Mouse (Mus musculus) left cerebral cortex, adult 18-20 months (tissue): ENCODE results near the gene Pik3c2g. TPM values are rescaled to one million over a fixed set of nuclear protein-coding genes. Genes with fewer than 3 reads are reported as not detected.

Experiments
- DNase-seq, 2 experiments: peaks; one replicate each; pipeline ENCODE4 v3.0.0; 2021 to 2022; ENCODE audit warnings: low spot score in 2 of 2, mixed read lengths in 1 of 2
- total RNA-seq, 2 experiments: library from RNA; stranded (reverse); gene quantifications; 2 replicates each; pipeline ENCODE4 v1.2.3; 2021

The Pik3c2g gene
- total RNA-seq, 2 experiments from 2014 or later, result 0.16 TPM; not detected in 1

DNA sequence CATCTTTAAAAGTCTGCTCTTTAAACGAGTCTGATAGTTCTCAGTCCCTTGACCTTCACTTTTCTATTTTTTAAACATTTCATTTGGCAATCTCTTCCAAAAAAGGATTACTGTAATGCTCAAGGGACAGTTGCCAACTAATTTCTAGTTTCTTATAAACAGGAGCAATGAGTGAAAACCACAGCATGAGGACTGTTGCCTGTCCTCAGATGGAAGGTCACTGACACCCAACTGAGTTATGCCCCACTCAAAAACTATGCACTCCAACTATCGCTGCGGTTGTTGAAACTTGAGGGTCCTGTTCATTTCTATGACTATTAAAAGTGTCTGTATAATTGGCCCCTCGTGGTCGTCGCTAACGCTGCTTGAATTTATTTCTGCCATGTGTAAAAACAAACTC, 252.9 kb downstream of the Pik3c2g start:
- DNase-seq, result no peak

- DNase-seq, result no peak
Observed at GRCm38 (mm10) chr6:139841272-139841671, 254.3 kb downstream of the Pik3c2g start.

DNA sequence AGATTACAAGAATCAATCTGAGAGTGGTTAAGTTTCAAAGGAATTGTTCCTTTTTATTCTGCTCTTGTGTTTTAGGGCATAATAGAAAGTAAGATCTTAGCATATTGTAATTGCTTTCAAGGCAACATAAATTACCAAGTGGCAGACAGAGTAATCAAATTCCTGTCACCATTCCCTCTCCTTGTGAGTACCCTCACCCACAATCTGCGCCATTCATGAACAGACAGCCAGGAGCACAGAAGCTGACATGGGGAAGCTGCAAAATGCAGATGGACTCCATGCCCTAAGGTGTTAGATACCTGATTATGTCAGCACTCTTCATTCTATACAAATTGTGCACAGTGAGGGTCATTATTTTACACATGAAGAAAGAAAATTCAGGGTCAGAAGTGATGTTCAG, 255.6 kb downstream of the Pik3c2g start:
- DNase-seq, result no peak

DNA sequence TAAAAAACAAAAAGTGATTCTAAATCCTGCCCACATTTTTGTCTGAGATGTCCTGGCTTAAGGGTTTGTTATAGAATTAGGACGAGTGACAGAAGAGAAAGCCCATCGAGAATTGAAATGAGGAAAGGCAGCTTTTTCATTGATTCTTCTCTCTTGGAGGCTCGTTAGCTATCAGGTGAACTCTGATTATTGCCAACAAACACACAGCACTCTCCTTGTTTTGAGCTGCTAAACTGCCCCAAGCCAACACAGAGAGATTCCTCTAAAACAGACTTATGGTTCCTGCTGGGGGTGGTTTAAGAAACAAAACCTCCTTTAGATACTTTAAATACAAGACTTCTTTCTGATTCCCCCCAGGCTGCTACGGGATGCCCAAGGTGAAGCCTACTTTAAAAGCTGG, 256.5 kb downstream of the Pik3c2g start:
- DNase-seq, result no peak

- DNase-seq, result no peak
Observed at GRCm38 (mm10) chr6:139846889-139847544, 260.0 kb downstream of the Pik3c2g start.

DNA sequence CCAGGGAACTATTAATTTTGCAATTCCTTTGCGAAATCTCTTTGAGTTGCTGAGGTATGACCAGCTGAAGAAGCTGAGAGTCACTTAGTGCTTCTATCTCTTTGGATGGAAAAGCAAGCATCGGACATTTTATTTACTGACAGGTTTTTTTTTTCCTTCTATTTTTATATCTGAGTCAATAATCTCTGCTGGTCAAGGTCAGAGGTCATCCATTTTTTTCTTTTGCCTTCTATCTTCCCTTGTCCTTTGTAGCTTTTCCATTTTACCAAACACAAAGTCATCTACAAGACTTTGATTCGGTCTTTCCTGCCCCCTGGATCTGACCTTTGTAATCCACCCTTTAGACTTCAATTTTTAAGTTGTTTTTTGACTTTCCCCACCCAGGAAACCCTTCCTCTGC, 262.9 kb downstream of the Pik3c2g start:
- DNase-seq, result no peak

DNA sequence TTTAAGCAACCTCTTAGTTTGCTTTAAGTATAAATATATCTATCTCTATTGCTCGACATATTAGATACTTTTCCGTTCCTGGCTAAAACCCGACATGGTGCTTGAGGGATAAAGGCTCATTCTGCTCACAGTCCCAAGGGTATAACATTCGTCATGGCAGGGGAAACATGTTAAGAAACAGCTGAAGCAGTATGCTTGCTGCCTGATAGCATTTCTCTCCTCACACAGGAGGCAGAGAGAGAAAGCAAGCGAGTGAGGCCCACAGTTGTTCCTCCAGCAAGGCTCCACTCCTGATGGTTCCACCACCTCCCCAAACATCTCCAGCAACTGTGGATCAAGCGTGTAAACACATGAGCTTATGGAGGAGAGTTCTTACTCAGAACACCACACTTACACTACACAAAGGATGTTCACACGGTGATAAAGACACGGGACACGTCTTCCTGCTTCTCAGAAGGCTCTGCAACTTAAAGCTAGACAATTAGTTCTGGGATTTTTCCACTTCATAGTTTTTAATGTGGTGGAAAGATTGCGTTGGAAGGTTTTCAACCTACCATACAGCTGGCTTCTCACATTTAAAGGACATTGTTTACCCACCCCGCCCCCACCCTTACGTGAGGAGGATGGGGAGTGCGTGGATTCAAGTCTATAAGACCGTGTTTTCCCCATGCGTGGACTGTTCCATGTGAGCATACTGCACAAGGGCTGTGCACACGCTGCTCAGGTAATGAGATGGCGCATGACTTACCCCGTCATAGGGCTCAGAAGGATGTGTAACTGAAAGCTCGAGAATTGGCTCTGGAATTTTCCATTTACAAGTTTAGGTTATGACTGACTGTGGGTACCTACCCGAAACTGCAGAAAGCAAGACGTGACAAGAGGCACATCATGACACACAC, 264.9 kb downstream of the Pik3c2g start:
- no peak for DNase-seq

DNA sequence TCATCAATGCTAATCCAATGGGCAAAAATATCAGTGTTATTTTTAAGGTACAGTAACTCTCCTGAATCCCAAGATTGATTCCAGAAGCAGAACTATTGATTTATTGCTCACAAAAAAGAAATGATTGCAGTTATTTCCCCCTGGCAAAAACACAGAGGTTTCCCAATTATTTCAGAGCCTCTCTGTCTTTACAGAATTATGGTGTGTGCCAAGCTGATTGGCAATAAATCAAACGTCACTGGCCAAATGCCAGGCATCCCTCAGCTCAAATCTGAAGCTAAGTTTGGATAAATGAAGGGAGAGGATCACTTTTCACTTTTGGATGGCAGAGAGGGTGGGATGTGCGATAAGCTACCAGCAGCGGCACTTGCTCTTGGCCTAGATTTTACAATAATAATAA, 265.8 kb downstream of the Pik3c2g start:
- no peak for DNase-seq

DNA sequence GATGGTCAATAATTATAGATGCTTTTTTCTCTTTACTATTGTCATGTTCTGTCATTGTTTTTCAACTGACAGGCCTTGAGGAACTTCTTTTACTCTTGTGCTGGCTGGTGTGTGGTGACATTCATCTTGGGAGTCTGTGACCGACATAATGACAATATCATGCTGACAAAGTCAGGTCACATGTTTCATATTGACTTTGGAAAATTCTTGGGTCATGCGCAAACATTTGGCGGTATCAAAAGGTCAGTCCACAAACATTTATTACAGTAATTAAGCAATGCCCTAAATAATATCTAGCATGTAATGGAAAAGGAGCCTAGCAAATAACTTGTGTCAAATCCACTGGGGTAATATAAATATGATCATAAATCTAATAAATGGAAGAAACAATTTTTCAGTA, 273.1 kb downstream of the Pik3c2g start:
- DNase-seq, result no peak

DNA sequence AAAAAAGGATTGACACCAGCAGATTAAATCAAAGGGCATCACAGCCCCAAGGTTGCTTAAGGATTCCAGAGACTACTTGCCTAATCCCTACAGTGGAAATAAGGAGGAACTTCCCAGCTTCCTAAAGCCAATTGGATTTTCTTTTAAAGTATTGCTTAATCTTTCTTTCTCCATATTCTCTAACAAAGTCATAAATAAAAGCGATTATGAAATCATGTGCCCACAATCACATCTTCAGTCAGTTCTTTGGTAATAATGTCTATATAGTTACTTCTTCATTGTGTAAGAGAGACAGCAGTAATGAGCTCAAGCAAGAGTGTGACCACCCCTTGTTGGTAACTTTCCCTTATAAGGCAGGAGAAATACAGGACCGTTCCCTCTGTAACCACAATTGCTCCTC, 274.5 kb downstream of the Pik3c2g start:
- DNase-seq, result no peak

- DNase-seq, result no peak
Observed at GRCm38 (mm10) chr6:139865059-139865673, 278.1 kb downstream of the Pik3c2g start.

- DNase-seq, result peak; percentile 31 to 45
Observed at GRCm38 (mm10) chr6:139874418-139875176, 287.6 kb downstream of the Pik3c2g start.

- DNase-seq, result no peak
Observed at GRCm38 (mm10) chr6:139876691-139877090, 289.7 kb downstream of the Pik3c2g start.

GRCm38 (mm10) chr6:139877476-139878361, 290.7 kb downstream of the Pik3c2g start:
- no peak for DNase-seq

DNA sequence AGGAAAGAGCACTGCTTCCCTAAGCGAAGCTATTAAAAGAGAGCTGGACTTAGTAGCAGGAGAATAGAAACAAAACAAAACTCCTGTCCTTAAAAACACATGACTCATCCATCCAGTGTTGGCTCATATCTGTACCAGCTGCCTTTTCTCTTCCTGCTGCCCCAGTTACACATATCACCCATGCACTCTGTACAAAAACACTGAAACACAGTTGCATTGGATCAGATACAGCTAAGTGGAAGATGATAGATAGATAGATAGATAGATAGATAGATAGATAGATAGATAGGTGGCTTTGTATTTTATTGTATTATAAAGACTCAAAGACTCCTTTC, 291.3 kb downstream of the Pik3c2g start:
- DNase-seq, result no peak

- DNase-seq, result no peak
Observed at GRCm38 (mm10) chr6:139882076-139882475, 295.1 kb downstream of the Pik3c2g start.

DNA sequence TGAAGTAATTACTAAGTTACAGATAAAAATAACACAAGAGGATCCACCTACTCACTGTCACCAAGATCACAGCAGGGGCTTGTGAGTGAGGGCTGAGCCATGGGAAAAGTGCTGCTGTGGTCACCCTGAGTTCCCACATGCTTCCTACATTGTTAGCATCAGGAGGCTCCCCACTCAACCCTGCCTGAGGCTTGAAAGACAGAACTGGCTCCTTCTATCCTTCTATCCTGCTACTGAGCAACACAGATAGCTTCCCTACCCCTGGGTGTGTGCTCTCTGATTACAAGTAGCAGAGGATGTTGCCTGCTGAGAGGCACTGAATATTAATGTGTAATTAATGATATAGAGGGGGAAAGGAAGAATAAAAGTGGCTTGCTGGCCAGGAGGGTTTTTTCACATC, 300.2 kb downstream of the Pik3c2g start:
- no peak for DNase-seq

- no peak for DNase-seq
Observed at GRCm38 (mm10) chr6:139895637-139896036, 308.6 kb downstream of the Pik3c2g start.

GRCm38 (mm10) chr6:139899630-139900151, 312.7 kb downstream of the Pik3c2g start:
- no peak for DNase-seq

GRCm38 (mm10) chr6:139901801-139902200, 314.8 kb downstream of the Pik3c2g start:
- DNase-seq, result no peak
